Mouse (Mus musculus) brown adipose tissue, adult 24 weeks (tissue): ENCODE measurements around the gene Madd. TPM values are rescaled to one million over a fixed set of nuclear protein-coding genes. Genes with fewer than 3 reads are reported as not detected.
A peak's percentile ranks its signal among the peaks of the same experiment; 100 is the strongest.

Experiments used
- H3K27ac ChIP-seq: fragments of 200-500 bp; replicated peaks from 2 replicates; pipeline ENCODE4 v1.5.1; 2012; ENCODE audit warnings: low read depth, mild to moderate bottlenecking, low read length
- H3K4me1 ChIP-seq: fragments of 200-500 bp; 2 replicates; pipeline ENCODE4 v1.6.1; 2012; ENCODE audit warnings: low read length, mixed read lengths; ENCODE audit not compliant: control insufficient read depth, insufficient read depth, insufficient read length
- H3K4me3 ChIP-seq: fragments of 200-500 bp; 2 replicates; pipeline ENCODE4 v1.5.1; 2012; ENCODE audit warnings: low read depth, mild to moderate bottlenecking, low read length, moderate library complexity; ENCODE audit not compliant: insufficient read depth
- polyA plus RNA-seq: library from polyadenylated mRNA; stranded (reverse); fragments of >200 nt; gene quantifications from 2 replicates; pipeline ENCODE4 v1.2.4, GENCODE M21; 2012; ENCODE audit not compliant: missing spikeins, insufficient read depth, insufficient read length

The Madd gene
- polyA plus RNA-seq, 1 experiment: 2.3 TPM

DNA sequence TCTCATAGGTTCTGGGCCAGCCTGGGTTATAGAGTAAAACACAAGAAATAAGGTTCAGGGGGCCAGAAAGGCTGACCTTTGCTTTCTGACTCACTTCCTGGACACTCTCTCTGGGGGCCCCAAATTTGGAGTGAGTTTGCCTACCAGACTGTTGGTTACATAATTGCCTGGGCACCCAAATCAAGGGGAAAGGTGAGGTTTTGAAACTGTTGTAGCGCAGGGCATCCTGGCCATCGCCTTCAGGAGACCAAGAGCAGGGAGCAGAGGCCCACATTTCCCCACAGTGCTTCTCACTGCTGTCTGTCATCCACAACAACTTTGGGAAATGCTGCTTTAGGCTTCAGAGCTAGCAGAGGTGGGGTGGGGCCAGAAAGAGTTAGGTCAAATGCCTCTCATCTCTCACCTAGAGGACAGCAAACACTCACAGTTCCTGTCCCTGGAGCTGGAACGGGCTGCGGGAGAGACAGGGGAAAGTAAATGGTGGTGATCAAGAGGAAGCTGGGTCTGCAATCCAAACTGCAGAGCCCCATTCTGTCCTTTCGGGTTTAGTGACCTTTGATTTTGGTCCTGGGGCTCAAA is 73.7 kb downstream of the Madd start:
- Histone ChIP-seq H3K4me3 (no peak overlapping the region), H3K4me1 (peaks cover 4% of the 10 kb centered on the region), H3K27ac (peak overlapping the region; percentile 98)

DNA sequence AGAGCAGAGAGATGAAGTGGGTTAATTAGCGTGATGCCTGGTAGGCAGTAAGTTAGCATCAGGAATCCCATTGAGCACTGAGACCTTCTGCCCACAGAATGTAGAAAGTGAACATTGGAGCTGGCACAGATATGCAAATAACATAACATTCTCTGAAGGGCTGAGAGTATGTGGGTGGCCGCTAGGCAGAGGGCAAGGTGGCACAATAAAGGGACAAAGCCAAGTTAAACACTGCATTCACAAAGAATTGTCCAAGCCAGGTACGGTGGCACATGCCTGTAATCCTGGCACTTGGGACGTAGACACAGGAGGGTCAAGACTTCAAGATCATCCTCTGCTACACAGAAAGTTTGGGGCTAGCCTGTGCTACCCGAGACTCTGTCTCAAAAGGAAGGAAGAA is 74.4 kb downstream of the Madd start:
- no peak overlapping the region for H3K4me3 ChIP-seq
- H3K27ac ChIP-seq: peak overlapping the region; percentile 92
- peaks cover 4% of the 10 kb centered on the region for H3K4me1 ChIP-seq

DNA sequence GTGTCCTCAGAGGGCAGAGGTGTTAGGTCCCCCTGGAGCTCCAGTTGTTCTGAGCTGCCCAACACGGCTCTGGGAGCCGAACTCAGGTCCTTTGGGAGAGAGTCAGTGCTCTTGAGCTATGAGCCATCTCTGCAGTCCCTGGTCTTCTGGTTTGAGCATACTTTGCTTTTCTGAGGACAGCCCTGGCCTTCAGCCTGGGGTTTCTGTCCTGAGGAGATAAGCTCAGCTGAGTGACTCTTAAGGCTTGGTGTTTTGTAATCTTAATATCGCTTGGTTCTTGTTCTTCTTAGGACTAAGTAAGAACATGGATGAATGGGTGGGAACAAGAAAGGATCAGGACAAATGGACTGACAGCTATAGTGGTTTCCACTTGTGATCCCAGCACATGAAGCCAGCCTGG is 75.5 kb downstream of the Madd start:
- Histone ChIP-seq H3K4me1 (peaks cover 4% of the 10 kb centered on the region), H3K4me3 (no peak overlapping the region), H3K27ac (no peak overlapping the region)

DNA sequence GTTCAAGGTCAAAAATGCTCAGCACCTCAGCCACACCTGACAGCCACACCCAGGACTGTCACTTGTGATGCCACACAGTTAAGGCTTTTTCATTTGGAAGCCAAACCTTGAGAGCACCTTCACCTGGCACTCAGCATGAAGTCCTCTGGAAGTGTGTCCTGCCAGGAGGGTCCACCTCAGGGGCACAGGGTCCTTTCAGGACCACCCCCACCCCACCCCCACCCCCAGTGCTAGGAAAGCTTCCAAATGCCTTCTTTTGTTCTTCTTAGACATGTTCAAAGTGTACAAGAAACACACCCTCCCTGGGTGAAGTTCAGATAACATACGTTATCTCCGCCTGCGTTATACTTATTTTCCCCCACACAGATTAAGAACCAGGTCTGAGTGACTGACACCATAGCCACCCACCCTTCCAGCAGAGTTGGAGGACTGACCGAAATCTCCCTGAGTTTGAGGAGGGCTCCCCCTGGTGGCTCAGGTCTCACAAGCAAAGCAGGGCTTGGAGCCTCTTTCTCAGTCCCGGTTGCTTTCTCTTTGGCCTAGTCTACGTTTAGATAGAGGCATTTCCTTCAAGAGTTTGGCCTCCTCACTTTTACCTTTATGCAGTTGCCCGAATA is 82.4 kb downstream of the Madd start:
- no peak overlapping the region for H3K27ac ChIP-seq
- no peaks in the 10 kb centered on the region for H3K4me1 ChIP-seq

DNA sequence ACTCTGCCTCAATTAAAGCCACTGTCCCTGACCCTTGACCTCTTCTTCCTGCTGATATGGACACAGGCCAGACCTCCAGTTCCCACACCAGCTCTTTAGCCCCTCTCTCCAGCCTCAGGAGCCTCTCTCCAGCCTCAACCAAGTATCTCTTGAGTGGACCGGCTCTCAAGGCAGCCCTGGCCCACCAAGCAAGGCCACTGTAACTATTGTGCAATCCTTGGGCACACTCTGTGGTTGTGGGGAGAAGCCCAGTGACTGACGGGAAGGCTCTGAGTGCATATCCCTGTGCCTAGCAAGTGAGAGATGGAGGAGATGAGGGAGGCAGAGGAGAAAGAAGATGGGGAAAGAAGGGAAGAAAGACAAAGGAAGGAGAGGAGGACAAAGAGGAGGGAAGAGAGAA is 85.5 kb downstream of the Madd start:
- Histone ChIP-seq H3K27ac (peak overlapping the region; percentile 81; the same call in 1 of the 2 replicates), H3K4me3 (peak overlapping the region; percentile 50), H3K4me1 (no peaks in the 10 kb centered on the region)

More for the DNA sequence above, 82.4 kb downstream of the Madd start:
- no peak overlapping the region for H3K4me3 ChIP-seq

DNA sequence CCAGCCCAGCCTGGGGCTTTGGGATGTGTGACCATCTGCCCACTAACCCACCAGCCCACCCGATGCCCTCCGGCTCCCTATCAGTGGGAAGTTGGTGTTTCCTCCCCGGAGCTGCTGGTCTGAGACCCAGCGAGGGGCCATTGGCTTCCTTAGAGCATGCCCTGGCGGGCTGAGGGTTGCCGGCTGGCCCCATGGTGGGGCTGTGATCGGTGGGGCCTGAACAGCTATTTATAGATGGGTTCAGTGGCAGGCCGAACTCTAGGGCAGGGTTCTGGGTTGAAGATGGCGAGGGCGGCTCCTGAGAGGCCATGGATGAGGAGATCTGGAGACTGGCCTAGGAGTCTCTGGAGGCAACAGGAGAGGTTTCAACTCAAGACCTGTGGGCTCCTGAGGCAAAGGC is 86.6 kb downstream of the Madd start:
- Histone ChIP-seq H3K4me1 (no peaks in the 10 kb centered on the region), H3K4me3 (peak overlapping the region; percentile 50), H3K27ac (peak overlapping the region; percentile 81)

DNA sequence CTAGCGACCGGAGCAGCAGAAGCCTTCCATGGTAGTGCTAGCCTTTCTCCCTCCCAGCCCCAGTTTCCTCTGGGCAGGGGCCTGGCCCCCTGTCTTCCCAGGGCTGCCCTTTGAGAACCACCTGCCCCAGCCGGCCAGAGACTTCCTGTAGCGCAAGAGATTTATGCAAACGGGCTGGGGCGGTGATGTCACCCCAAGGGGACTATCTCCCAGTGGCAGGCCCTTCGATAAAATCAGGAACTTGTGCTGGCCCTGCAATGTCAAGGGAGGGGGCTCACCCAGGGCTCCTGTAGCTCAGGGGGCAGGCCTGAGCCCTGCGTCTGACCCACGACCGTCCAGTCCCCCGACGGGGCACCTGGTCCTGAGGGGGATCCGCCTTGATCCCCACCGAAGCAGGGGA is 87.1 kb downstream of the Madd start:
- Histone ChIP-seq H3K4me3 (peak overlapping the region; percentile 50), H3K27ac (peak overlapping the region; percentile 81), H3K4me1 (no peaks in the 10 kb centered on the region)

DNA sequence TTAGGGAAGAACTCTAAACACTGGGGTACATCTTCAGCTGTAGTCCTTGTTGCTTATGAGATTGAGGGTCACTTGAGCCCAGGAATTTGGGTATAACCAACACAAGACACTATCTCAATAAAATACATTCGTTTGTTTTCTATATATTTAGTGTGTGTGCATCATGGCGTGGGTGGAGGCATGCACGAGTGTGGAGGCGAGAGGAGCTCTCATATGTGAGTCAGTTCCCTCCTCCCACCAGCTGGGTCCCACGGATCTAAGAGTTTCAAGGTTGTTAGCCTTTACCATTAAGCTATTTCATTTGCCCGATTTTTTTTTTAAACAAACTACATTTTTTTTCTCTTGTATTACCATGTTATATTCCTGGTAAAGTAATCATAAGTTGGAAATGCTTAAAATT is 92.8 kb downstream of the Madd start:
- Histone ChIP-seq H3K4me3 (no peak overlapping the region), H3K4me1 (no peaks in the 10 kb centered on the region), H3K27ac (no peak overlapping the region)

DNA sequence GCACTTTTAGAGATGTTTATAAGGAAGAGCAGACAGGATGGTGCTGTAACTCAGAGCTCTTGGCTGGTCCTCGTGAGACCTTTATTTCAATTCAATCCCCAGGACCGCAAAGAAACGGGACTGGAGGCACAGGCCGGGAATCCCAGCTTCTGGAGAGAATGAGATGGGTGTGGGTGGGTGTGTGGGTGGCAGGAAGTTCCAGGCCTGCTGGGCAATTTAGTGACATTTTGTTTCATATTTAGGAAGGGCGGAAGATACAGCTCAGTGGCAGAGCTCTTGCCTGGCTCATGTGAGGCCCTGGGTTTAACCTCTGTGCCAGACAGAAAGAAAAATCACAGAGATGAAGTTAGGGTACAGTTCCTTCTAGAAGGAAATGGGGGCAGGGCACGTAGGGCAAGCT is 93.4 kb downstream of the Madd start:
- Histone ChIP-seq H3K4me1 (no peaks in the 10 kb centered on the region), H3K4me3 (no peak overlapping the region), H3K27ac (no peak overlapping the region)

DNA sequence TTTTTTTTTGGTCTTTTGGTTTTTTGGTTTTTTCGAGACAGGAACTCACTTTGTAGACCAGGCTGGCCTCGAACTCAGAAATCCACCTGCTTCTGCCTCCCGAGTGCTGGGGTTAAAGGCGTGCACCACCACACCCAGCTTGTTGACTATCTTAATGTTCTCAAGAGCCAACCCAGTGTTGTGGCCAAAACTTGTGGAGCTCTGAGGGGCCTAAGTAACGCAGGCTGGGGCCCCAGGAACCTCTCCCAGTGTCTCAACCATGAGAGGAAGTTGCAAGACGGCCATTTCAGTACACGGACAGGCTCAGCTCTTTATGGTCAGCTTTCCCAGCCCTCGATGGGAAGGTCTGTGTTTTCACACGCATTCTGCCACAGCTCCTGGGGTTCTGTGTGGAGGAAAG is 94.7 kb downstream of the Madd start:
- Histone ChIP-seq H3K4me1 (no peaks in the 10 kb centered on the region), H3K27ac (no peak overlapping the region), H3K4me3 (no peak overlapping the region)

DNA sequence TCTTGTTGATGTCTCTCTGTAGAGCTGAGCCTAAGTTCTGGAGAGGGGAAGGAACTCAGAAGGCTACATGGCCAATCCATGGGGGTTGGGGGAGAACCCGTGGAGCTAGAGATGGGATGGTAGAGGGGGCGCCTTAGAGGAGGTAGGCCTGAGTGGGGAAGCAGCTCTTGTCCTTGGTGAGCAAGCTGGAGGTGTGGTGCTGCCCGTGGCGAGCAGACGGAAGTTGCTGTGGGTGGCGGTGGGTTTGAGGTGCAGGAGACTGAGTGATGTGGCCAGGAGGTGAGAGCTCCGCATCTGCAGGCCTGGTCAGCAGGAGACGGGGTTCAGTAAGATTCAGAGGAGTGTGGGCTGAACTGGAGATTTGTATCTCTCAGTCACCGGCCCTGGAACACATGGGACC is 96.2 kb downstream of the Madd start:
- Histone ChIP-seq H3K4me1 (peaks cover 8% of the 10 kb centered on the region), H3K4me3 (no peak overlapping the region), H3K27ac (peak overlapping the region; percentile 76)

Other genes starting within 250 kb of the Madd start
- gene Celf1, start 243.5 kb downstream of the Madd start, polyA plus RNA-seq: 42.6 and 48.6 TPM in 2 replicates
- 0.71 and 2.3 TPM in 2 replicates for gene Rapsn, start 148.2 kb downstream of the Madd start, polyA plus RNA-seq
- gene Psmc3, start 129.8 kb downstream of the Madd start, polyA plus RNA-seq: 157 and 167 TPM in 2 replicates
- gene Slc39a13, start 113.4 kb downstream of the Madd start, polyA plus RNA-seq: 22.4 and 24.6 TPM in 2 replicates
- 7.6 and 9.3 TPM in 2 replicates for gene Spi1, start 101.4 kb downstream of the Madd start, polyA plus RNA-seq
- not detected in 2 replicates for gene Mybpc3, start 65.7 kb downstream of the Madd start, polyA plus RNA-seq
- 45.2 and 59.1 TPM in 2 replicates for gene Nr1h3, start 19.0 kb upstream of the Madd start, polyA plus RNA-seq
- 24.6 and 27.9 TPM in 2 replicates for gene Acp2, start 19.0 kb upstream of the Madd start, polyA plus RNA-seq
- 3.7 and 5.7 TPM in 2 replicates for gene Ddb2, start 53.1 kb upstream of the Madd start, polyA plus RNA-seq
- 9.0 and 11.7 TPM in 2 replicates for gene Pacsin3, start 72.1 kb upstream of the Madd start, polyA plus RNA-seq
- 35.0 and 35.6 TPM in 2 replicates for gene Arfgap2, start 81.1 kb upstream of the Madd start, polyA plus RNA-seq